Mouse (Mus musculus) brain, embryonic 14.5 days (tissue): Measurements from ENCODE around the gene Pnkd.

Experiments used
- CTCF ChIP-seq: fragments of 200-500 bp; IDR thresholded peaks from 2 replicates; pipeline ENCODE4 v1.5.1; 2012; ENCODE audit warnings: inconsistent platforms, mild to moderate bottlenecking, moderate library complexity, borderline replicate concordance; ENCODE audit not compliant: insufficient read depth, insufficient read length; ENCODE audit errors: extremely low read depth
- POLR2A ChIP-seq: fragments of 200-500 bp; IDR thresholded peaks from 2 replicates; pipeline ENCODE4 v1.6.1; 2012; ENCODE audit warnings: mild to moderate bottlenecking, inconsistent platforms, borderline replicate concordance; ENCODE audit not compliant: poor library complexity, insufficient read depth, insufficient read length, severe bottlenecking; ENCODE audit errors: extremely low read depth

- TF ChIP-seq CTCF (no peak), POLR2A (no peak)
These were observed 46.6 kb upstream of the Pnkd start for GRCm38 (mm10) chr1:74238136-74238535.
